Mouse (Mus musculus) ES-E14 (cell line): ENCODE results near the gene Tmem208.

Experiments used
- CHD2 ChIP-seq: IDR thresholded peaks from 2 replicates; pipeline ENCODE4 v1.6.1; 2014; ENCODE audit warnings: mild to moderate bottlenecking, low read depth, low read length, inconsistent platforms
- ZNF384 ChIP-seq: IDR thresholded peaks from 2 replicates; pipeline ENCODE4 v1.6.1; 2012; ENCODE audit warnings: low read depth, low read length, inconsistent platforms

DNA sequence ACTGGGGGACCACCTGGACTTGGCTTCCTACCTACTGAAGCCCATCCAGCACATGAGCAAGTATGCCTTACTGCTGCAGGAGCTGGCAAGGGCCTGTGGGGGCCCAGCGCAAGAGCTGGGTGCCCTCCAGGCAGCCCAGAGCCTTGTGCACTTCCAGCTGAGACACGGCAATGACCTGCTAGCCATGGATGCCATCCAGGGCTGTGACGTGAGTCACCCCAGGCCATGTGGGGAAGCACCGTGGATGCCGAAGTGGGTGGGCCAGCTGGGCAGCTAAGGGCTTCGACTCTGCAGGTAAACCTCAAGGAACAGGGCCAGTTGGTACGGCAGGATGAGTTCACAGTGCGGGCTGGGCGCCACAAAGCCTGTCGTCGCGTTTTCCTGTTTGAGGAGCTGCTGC is 54.2 kb downstream of the Tmem208 start:
- TF ChIP-seq ZNF384 (no peak), CHD2 (no peak)
